Mouse (Mus musculus) liver, postnatal 0 days (tissue): ENCODE results near the gene Clybl. TPM values are rescaled to one million over a fixed set of nuclear protein-coding genes. Genes with fewer than 3 reads are reported as not detected.

Experiments used
- ATAC-seq: fragments of 200-750 bp; cut with Nextera tagmentation; 2 replicates; pipeline ENCODE4 v1.8.0; 2017; ENCODE audit warnings: mild to moderate bottlenecking, moderate library complexity
- DNase-seq: peaks from one replicate; pipeline ENCODE4 v3.0.0-alpha.2; 2016
- H3K27ac ChIP-seq: fragments of 300-500 bp; sonication (generic); 2 replicates; pipeline ENCODE4 v1.5.1; 2014; ENCODE audit warnings: antibody characterized with exemption, moderate library complexity, mild to moderate bottlenecking, low read depth
- H3K27me3 ChIP-seq: fragments of 300-500 bp; sonication (generic); 2 replicates; pipeline ENCODE4 v1.6.1; 2014; ENCODE audit warnings: low read length, control low read depth, mixed read lengths; ENCODE audit not compliant: insufficient read depth
- H3K36me3 ChIP-seq: fragments of 300-500 bp; sonication (generic); replicated peaks from 2 replicates; pipeline ENCODE4 v1.6.1; 2014; ENCODE audit warnings: mild to moderate bottlenecking, control low read depth, low read length, moderate library complexity, mixed read lengths; ENCODE audit not compliant: insufficient read depth
- H3K4me1 ChIP-seq: fragments of 300-500 bp; sonication (generic); 2 replicates; pipeline ENCODE4 v1.6.1; 2014; ENCODE audit warnings: antibody characterized with exemption, mild to moderate bottlenecking, control low read depth; ENCODE audit not compliant: insufficient read depth
- H3K4me2 ChIP-seq: fragments of 300-500 bp; sonication (generic); 2 replicates; pipeline ENCODE4 v1.6.1; 2014; ENCODE audit warnings: low read depth, mild to moderate bottlenecking, low read length, moderate library complexity, mixed read lengths
- H3K4me3 ChIP-seq: fragments of 300-500 bp; sonication (generic); 2 replicates; pipeline ENCODE4 v1.5.1; 2014; ENCODE audit warnings: low read depth, low read length
- H3K9ac ChIP-seq: fragments of 300-500 bp; sonication (generic); replicated peaks from 2 replicates; pipeline ENCODE4 v1.6.1; 2014; ENCODE audit warnings: mild to moderate bottlenecking, moderate library complexity
- H3K9me3 ChIP-seq: fragments of 300-500 bp; sonication (generic); 2 replicates; pipeline ENCODE4 v1.6.1; 2016; ENCODE audit warnings: mild to moderate bottlenecking, control low read depth, low read length, mixed read lengths
- CTCF ChIP-seq: sonication (generic); IDR thresholded peaks from 2 replicates; pipeline ENCODE4 v1.5.1; 2016; ENCODE audit warnings: antibody characterized with exemption, low read depth
- EP300 ChIP-seq: IDR thresholded peaks from 2 replicates; pipeline ENCODE4 v1.6.1; 2016; ENCODE audit warnings: antibody characterized with exemption, low read depth, mild to moderate bottlenecking
- WGBS: fragments of 180-500 bp; shearing (Covaris S2); extraction: QIAGEN DNeasy Blood & Tissue Kit; methylation state at CpG from one replicate; pipeline ENCODE4 v1.1.7; 2014; ENCODE audit not compliant: insufficient replicate concordance; 5-methylcytosine and 5-hydroxymethylcytosine counted together
- polyA plus RNA-seq: library from polyadenylated mRNA; unstranded; fragments of >200 nt; fragmentation: Nextera tagmentation; extraction: Ambion mirVana; gene quantifications from 2 replicates; pipeline ENCODE4 v1.2.1, GENCODE M21; 2015

The Clybl gene
- polyA plus RNA-seq, 1 experiment from 2014 or later: 36.0 TPM

DNA sequence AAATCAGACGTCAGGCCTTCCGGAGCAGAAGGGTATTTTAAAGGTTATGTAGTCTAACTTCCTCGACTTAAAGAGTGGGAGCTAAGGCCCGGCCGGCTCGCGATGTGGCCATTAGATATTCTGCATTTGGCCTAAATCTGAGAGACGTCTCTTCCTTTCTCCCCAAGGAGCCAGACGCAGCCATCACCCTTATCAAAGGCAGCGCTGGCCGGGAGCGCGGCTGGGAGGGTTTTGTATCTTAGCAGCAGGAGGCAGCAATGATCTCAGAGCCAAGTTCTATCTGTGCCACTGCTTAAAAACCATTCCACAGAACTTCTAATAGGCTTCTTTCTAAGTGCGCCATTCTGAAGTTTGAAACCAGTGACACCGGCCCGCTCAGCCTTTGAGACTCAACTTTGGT is 2.2 kb upstream of the Clybl start:
- WGBS: 61% methylated on average over 16 of the region's 16 CpGs
- Histone ChIP-seq H3K4me2 (no peak overlapping the region), H3K4me1 (peaks cover 16% of the 10 kb centered on the region), H3K9me3 (no peaks in the 10 kb centered on the region), H3K27me3 (no peaks in the 10 kb centered on the region), H3K4me3 (no peak overlapping the region), H3K27ac (no peak overlapping the region), H3K9ac (no peak overlapping the region), H3K36me3 (no peaks in the 10 kb centered on the region)
- no peak for ATAC-seq
- no peak for DNase-seq
- no peak for TF ChIP-seq EP300
- TF ChIP-seq CTCF: no peak

DNA sequence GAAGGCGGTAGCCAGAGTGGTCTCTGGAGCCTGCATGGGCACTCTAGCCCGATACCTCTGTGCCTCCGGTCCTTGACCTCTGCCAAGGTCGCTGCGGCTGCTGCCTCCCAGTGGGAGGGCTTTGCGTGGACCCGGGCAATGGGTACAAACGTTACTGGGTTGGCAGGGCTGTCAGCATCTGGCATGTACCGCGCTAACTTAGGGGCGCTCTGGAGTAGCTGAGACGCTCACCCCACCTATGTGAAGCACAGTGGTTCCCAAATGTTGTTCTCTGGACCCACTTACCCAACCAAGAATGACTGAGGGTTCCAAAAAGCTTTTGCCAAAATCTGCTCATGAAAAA is 282 bp downstream of the Clybl start:
- Histone ChIP-seq H3K9ac (peak overlapping the region; percentile 73), H3K4me3 (peak overlapping the region; percentile 91), H3K4me1 (peaks cover 21% of the 10 kb centered on the region), H3K36me3 (no peaks in the 10 kb centered on the region), H3K27me3 (no peaks in the 10 kb centered on the region), H3K9me3 (no peaks in the 10 kb centered on the region), H3K27ac (peak overlapping the region; percentile 69), H3K4me2 (peak overlapping the region; percentile 87)
- DNase-seq (no peak), ATAC-seq (peak; percentile 66)
- TF ChIP-seq CTCF (peak; percentile 24; the same call in 1 of the 2 replicates), EP300 (no peak; the same call in 1 of the 2 replicates)
- WGBS: 2% methylated on average over 11 of the region's 12 CpGs

- Histone ChIP-seq H3K4me1 (peaks cover 21% of the 10 kb centered on the region), H3K4me3 (peak overlapping the region; percentile 91), H3K27ac (peak overlapping the region; percentile 69; the same call in 1 of the 2 replicates), H3K9me3 (no peaks in the 10 kb centered on the region), H3K4me2 (peak overlapping the region; percentile 87), H3K27me3 (no peaks in the 10 kb centered on the region), H3K9ac (peak overlapping the region; percentile 73), H3K36me3 (no peaks in the 10 kb centered on the region)
- 66% methylated on average over 6 of the region's 6 CpGs for WGBS
- DNase-seq (no peak), ATAC-seq (no peak)
- TF ChIP-seq EP300 (no peak), CTCF (no peak)
Measured at GRCm38 (mm10) chr14:122182220-122182619, 716 bp downstream of the Clybl start.

DNA sequence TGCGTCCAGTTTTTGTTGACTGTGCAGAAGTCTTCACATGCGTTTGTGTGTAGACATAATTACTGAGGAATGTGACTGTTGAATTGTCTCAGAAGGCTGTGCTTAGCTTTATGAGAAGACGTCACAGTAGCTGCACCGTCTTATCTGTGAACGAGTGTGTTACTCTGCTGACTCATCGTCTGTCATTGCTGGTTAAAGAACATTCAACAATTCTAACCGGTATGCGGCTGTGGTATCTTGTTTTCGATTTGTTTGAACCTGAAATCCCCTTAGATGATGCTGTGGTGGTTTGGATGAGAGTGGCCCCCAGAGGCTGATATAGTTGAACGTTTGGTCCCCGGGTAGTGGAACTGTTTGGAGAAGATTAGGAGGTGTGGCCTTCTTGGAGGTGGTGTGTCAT is 2.5 kb downstream of the Clybl start:
- TF ChIP-seq EP300: peak; percentile 56; the same call in 1 of the 2 replicates
- TF ChIP-seq CTCF: no peak
- H3K27me3 ChIP-seq: no peaks in the 10 kb centered on the region
- H3K36me3 ChIP-seq: no peaks in the 10 kb centered on the region
- WGBS: 43% methylated on average over 11 of the region's 11 CpGs
- H3K4me1 ChIP-seq: peaks cover 21% of the 10 kb centered on the region
- ATAC-seq: no peak; the same call in 1 of the 2 replicates
- DNase-seq: no peak
- H3K9ac ChIP-seq: no peak overlapping the region
- H3K27ac ChIP-seq: 0 out of 2 replicates have a peak overlapping the region, but pooled peaks have one; percentile 34
- no peaks in the 10 kb centered on the region for H3K9me3 ChIP-seq
- H3K4me3 ChIP-seq: no peak overlapping the region
- peak overlapping the region; percentile 54 for H3K4me2 ChIP-seq

DNA sequence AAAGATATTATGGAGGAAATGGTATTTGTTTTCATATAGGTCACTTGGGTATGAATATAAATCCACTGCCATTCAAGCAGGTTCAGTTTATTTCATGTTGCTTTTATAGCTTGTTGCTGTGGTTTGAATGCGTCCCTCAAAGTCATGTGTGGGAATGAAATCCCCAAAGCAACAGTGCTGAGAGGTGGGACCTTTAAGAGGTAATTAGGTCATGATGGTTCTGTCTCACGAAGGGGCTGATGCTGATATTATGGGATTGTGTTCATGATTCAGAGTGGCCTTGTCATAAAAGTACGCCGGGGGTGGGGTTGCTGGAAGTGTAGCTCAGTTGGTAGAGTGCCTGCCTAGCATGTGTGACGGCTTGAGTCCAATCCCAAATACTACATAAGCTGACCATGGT is 6.7 kb downstream of the Clybl start:
- DNase-seq: no peak
- TF ChIP-seq CTCF (no peak), EP300 (no peak)
- no peak overlapping the region for H3K4me2 ChIP-seq
- H3K9me3 ChIP-seq: no peaks in the 10 kb centered on the region
- H3K4me1 ChIP-seq: peaks cover 5% of the 10 kb centered on the region; the same call in 1 of the 2 replicates
- ATAC-seq: no peak
- WGBS: 87% methylated on average over 5 of the region's 5 CpGs
- H3K27me3 ChIP-seq: no peaks in the 10 kb centered on the region
- no peak overlapping the region for H3K27ac ChIP-seq
- no peak overlapping the region for H3K4me3 ChIP-seq
- H3K36me3 ChIP-seq: no peaks in the 10 kb centered on the region
- H3K9ac ChIP-seq: no peak overlapping the region

DNA sequence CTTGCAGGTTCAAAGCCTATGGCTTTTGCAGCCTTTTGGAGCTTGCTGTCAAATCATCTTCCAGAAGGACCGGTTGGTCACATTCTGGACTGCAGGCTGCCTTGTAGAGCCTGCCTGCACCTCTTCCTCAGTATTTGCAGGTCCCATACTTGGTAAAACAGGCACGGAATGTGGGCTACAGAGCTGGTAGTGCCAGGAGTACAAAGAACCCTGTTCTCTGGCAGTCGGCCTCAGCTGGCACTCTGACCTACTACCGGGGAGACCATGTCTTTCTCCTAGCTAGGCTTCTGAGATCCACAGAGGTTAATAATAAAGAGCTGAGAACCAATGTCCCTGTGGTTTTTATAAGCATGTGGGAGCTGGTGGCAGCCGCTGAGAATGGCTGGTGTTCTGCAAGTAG is 8.4 kb downstream of the Clybl start:
- ATAC-seq (no peak), DNase-seq (no peak)
- TF ChIP-seq EP300 (no peak), CTCF (no peak)
- 79% methylated on average over 5 of the region's 5 CpGs for WGBS
- H3K9me3 ChIP-seq: no peaks in the 10 kb centered on the region
- H3K27me3 ChIP-seq: no peaks in the 10 kb centered on the region
- H3K4me2 ChIP-seq: no peak overlapping the region
- H3K36me3 ChIP-seq: no peaks in the 10 kb centered on the region
- H3K4me3 ChIP-seq: no peak overlapping the region
- H3K9ac ChIP-seq: no peak overlapping the region
- no peaks in the 10 kb centered on the region for H3K4me1 ChIP-seq
- no peak overlapping the region for H3K27ac ChIP-seq

- DNase-seq: no peak
- no peak for TF ChIP-seq EP300
- no peak for TF ChIP-seq CTCF
- Histone ChIP-seq H3K9me3 (no peaks in the 10 kb centered on the region), H3K4me1 (no peaks in the 10 kb centered on the region), H3K4me3 (no peak overlapping the region), H3K9ac (no peak overlapping the region), H3K27ac (no peak overlapping the region), H3K36me3 (no peaks in the 10 kb centered on the region), H3K4me2 (no peak overlapping the region), H3K27me3 (no peaks in the 10 kb centered on the region)
- no peak for ATAC-seq
- 21% methylated on average over 2 of the region's 2 CpGs for WGBS
Measured at GRCm38 (mm10) chr14:122190527-122190926, 9.0 kb downstream of the Clybl start.
